Mouse (Mus musculus) heart, postnatal 0 days (tissue): ENCODE results near the gene Lca5. TPM values are rescaled to one million over a fixed set of nuclear protein-coding genes. Genes with fewer than 3 reads are reported as not detected.

Experiments used
- ATAC-seq: fragments of 200-750 bp; cut with Nextera tagmentation; 2 replicates; pipeline ENCODE4 v1.8.0; 2017; ENCODE audit warnings: low read depth, moderate number of reproducible peaks, moderate library complexity; ENCODE audit not compliant: insufficient read depth
- DNase-seq: peaks from one replicate; pipeline ENCODE4 v3.0.0-alpha.2; 2016; ENCODE audit warnings: low spot score
- H3K27ac ChIP-seq: fragments of 300-500 bp; sonication (generic); 2 replicates; pipeline ENCODE4 v1.5.1; 2014; ENCODE audit warnings: low read depth, mild to moderate bottlenecking
- H3K27me3 ChIP-seq: fragments of 300-500 bp; sonication (generic); 2 replicates; pipeline ENCODE4 v1.6.1; 2014; ENCODE audit warnings: low read length, mixed read lengths; ENCODE audit not compliant: control insufficient read depth, insufficient read depth
- H3K36me3 ChIP-seq: fragments of 300-500 bp; sonication (generic); replicated peaks from 2 replicates; pipeline ENCODE4 v1.6.1; 2014; ENCODE audit warnings: low read length, mixed read lengths; ENCODE audit not compliant: control insufficient read depth, insufficient read depth
- H3K4me1 ChIP-seq: fragments of 300-500 bp; sonication (generic); 2 replicates; pipeline ENCODE4 v1.6.1; 2014; ENCODE audit warnings: antibody characterized with exemption; ENCODE audit not compliant: control insufficient read depth, insufficient read depth
- H3K4me2 ChIP-seq: fragments of 300-500 bp; sonication (generic); 2 replicates; pipeline ENCODE4 v1.6.1; 2014; ENCODE audit warnings: low read depth, mild to moderate bottlenecking, low read length, moderate library complexity
- H3K4me3 ChIP-seq: fragments of 300-500 bp; sonication (generic); 2 replicates; pipeline ENCODE4 v1.5.1; 2014; ENCODE audit warnings: low read depth, low read length
- H3K9ac ChIP-seq: fragments of 300-500 bp; sonication (generic); replicated peaks from 2 replicates; pipeline ENCODE4 v1.6.1; 2014; ENCODE audit warnings: low read depth, low read length, mixed read lengths
- H3K9me3 ChIP-seq: fragments of 300-500 bp; sonication (generic); replicated peaks from 2 replicates; pipeline ENCODE4 v1.6.1; 2016; ENCODE audit warnings: low read length; ENCODE audit not compliant: control insufficient read depth
- CTCF ChIP-seq: IDR thresholded peaks from 2 replicates; pipeline ENCODE4 v1.5.1; 2016; ENCODE audit warnings: antibody characterized with exemption, control low read depth, low read depth
- EP300 ChIP-seq: IDR thresholded peaks from 2 replicates; pipeline ENCODE4 v1.6.1; 2016; ENCODE audit warnings: antibody characterized with exemption, low read depth
- WGBS: fragments of 180-500 bp; shearing (Covaris S2); extraction: QIAGEN DNeasy Blood & Tissue Kit; methylation state at CpG from one replicate; pipeline ENCODE4 v1.1.7; 2014; 5-methylcytosine and 5-hydroxymethylcytosine counted together
- polyA plus RNA-seq: library from polyadenylated mRNA; unstranded; fragments of >200 nt; fragmentation: Nextera tagmentation; extraction: Ambion mirVana; gene quantifications from 2 replicates; pipeline ENCODE4 v1.2.1, GENCODE M21; 2015
- total RNA-seq: library from RNA; depleted of rRNA; stranded (reverse); fragments of >200 nt; gene quantifications from 2 replicates; pipeline ENCODE4 v1.2.3, GENCODE M21; 2014; ENCODE audit warnings: low replicate concordance

The Lca5 gene
- total and polyA plus RNA-seq, 2 experiments from 2014 or later, result 0.50 to 4.2 TPM

DNA sequence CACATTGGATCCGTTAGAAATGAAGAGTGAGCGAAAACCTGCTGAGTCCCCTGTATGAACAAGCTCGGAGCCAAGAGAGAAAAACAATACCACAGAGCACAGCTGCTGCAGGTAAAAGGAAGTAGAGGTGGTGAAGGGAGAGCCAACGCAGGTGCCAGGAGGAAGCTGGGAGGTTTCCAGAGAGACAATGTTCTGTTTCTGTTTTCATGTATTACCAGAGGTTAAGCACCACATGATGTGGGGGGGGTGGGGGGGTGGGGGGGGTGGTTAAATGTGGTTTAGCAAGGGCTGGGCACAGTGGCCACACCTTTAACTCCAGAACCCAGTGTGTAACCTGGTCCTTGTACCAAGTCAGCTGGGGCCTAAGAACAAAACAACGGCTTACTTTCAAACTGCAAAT, 3.3 kb downstream of the Lca5 start:
- DNase-seq (no peak), ATAC-seq (no peak)
- no peak overlapping the region for H3K4me3 ChIP-seq
- no peaks in the 10 kb centered on the region for H3K36me3 ChIP-seq
- H3K27ac ChIP-seq, result no peak overlapping the region
- H3K4me2 ChIP-seq, result no peak overlapping the region
- no peaks in the 10 kb centered on the region for H3K27me3 ChIP-seq
- TF ChIP-seq CTCF (no peak), EP300 (no peak)
- H3K4me1 ChIP-seq, result no peaks in the 10 kb centered on the region; the same call in 1 of the 2 replicates
- no peaks in the 10 kb centered on the region for H3K9me3 ChIP-seq
- 79% methylated on average over 5 of the region's 5 CpGs for WGBS
- no peak overlapping the region for H3K9ac ChIP-seq

GRCm38 (mm10) chr9:83434489-83434888, 6.4 kb downstream of the Lca5 start:
- H3K9ac ChIP-seq, result no peak overlapping the region
- ATAC-seq, result no peak
- TF ChIP-seq CTCF, result no peak
- no peak for TF ChIP-seq EP300
- H3K4me2 ChIP-seq, result no peak overlapping the region
- no peaks in the 10 kb centered on the region; the same call in 1 of the 2 replicates for H3K4me1 ChIP-seq
- H3K9me3 ChIP-seq, result no peaks in the 10 kb centered on the region
- H3K4me3 ChIP-seq, result no peak overlapping the region
- no peaks in the 10 kb centered on the region for H3K27me3 ChIP-seq
- WGBS, result 17% methylated on average over 4 of the region's 4 CpGs
- H3K27ac ChIP-seq, result no peak overlapping the region
- 0 out of 2 replicates have a peak, but pooled peaks cover 3% of the 10 kb centered on the region for H3K36me3 ChIP-seq
- DNase-seq, result no peak

DNA sequence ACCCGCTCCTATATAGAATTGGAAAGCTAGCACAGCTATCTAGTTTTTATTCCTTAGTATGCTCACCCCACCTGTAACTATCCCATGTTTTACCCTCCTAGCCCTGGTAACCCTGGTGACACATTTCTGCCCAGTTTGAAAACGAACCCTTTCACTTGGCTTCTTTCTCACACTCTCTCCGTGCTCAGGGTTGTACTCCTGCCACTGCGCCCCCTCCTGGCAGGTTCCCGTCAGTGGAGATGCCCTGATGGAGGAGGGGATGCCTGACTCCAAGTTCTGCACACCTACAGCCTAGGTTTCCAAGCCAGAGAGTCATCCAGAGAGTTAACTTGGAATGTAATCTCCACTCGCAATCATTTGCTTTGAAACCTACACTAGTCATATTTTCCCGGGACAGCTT, 7.3 kb downstream of the Lca5 start:
- H3K9me3 ChIP-seq, result no peaks in the 10 kb centered on the region
- no peak for ATAC-seq
- no peak overlapping the region for H3K4me2 ChIP-seq
- no peak for DNase-seq
- H3K4me1 ChIP-seq, result no peaks in the 10 kb centered on the region; the same call in 1 of the 2 replicates
- H3K27ac ChIP-seq, result no peak overlapping the region
- whole genome bisulfite sequencing, result 63% methylated on average over 7 of the region's 7 CpGs
- no peak overlapping the region for H3K4me3 ChIP-seq
- H3K36me3 ChIP-seq, result 0 out of 2 replicates have a peak, but pooled peaks cover 3% of the 10 kb centered on the region
- no peaks in the 10 kb centered on the region for H3K27me3 ChIP-seq
- H3K9ac ChIP-seq, result no peak overlapping the region
- TF ChIP-seq EP300 (no peak), CTCF (peak; percentile 20; the same call in 1 of the 2 replicates)

- no peaks in the 10 kb centered on the region for H3K27me3 ChIP-seq
- DNase-seq (no peak), ATAC-seq (no peak)
- H3K4me3 ChIP-seq, result no peak overlapping the region
- no peak overlapping the region for H3K9ac ChIP-seq
- H3K9me3 ChIP-seq, result no peaks in the 10 kb centered on the region
- H3K4me1 ChIP-seq, result no peaks in the 10 kb centered on the region; the same call in 1 of the 2 replicates
- no peak for TF ChIP-seq EP300
- no peak for TF ChIP-seq CTCF
- 77% methylated on average over 4 of the region's 4 CpGs for WGBS
- H3K36me3 ChIP-seq, result peaks cover 23% of the 10 kb centered on the region
- H3K27ac ChIP-seq, result no peak overlapping the region
- H3K4me2 ChIP-seq, result no peak overlapping the region
These were observed 13.0 kb downstream of the Lca5 start for GRCm38 (mm10) chr9:83427926-83428325.

GRCm38 (mm10) chr9:83418965-83419364, 22.0 kb downstream of the Lca5 start:
- Histone ChIP-seq H3K4me1 (no peaks in the 10 kb centered on the region), H3K9me3 (no peaks in the 10 kb centered on the region), H3K27ac (no peak overlapping the region), H3K9ac (no peak overlapping the region), H3K4me3 (no peak overlapping the region), H3K27me3 (no peaks in the 10 kb centered on the region), H3K36me3 (peaks cover 31% of the 10 kb centered on the region), H3K4me2 (no peak overlapping the region)
- no peak for ATAC-seq
- DNase-seq, result no peak
- TF ChIP-seq EP300, result no peak
- no peak for TF ChIP-seq CTCF
- WGBS, result 66% methylated on average over 5 of the region's 5 CpGs

DNA sequence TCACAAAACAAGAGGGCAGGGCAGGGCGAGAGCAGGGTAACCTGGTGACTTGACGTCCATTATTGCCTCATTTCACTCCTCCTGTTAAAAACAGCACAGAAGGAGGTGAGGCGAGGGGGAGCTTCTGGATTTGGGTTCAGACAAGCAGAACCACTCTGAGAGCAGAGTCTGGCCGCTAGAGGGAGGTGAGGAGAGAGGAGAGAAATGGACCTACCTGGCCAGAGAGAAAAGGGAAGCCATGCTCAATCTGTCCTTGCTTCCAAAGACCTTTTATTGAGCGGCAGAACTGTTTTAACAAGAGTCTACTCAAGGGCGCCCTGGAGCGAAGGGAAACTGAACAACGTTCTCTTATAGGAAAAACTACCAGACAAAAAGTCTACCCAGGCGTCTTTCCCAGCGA, 27.9 kb downstream of the Lca5 start:
- Histone ChIP-seq H3K27me3 (no peaks in the 10 kb centered on the region), H3K4me1 (no peaks in the 10 kb centered on the region), H3K9ac (no peak overlapping the region), H3K36me3 (peaks cover 21% of the 10 kb centered on the region), H3K4me2 (no peak overlapping the region), H3K9me3 (no peaks in the 10 kb centered on the region), H3K4me3 (no peak overlapping the region), H3K27ac (no peak overlapping the region)
- no peak for ATAC-seq
- 75% methylated on average over 10 of the region's 10 CpGs for WGBS
- DNase-seq, result no peak
- TF ChIP-seq EP300 (no peak), CTCF (peak; percentile 38)
